Mouse (Mus musculus): ENCODE data around the gene Scn5a.

DNA sequence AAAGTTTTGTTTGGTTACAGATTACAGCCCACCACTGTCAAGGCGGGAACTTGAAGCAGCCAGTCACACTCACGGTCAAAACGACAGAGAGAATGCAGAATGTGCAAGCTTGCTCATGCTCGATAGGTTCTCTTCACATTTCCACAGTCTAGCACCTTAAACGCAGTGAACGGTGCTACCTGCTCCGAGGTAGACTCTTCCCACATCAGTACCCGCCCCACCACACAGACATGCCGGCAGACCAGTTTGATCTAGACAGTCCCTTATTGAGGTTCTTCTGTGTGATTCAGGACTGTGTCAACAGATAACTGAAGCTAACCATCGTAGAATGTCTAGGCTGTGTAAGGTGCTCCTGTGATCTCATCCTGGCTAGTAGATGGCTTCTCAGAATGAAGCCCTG lies 19.7 kb upstream of the Scn5a start:
- TF ChIP-seq POLR2A (IDR thresholded peaks at IDR 0.05; ENCODE audit: insufficient read depth, low read length) (no peak), CTCF (IDR thresholded peaks at IDR 0.05; ENCODE audit: low read depth, low read length) (no peak)
